Mouse (Mus musculus) lung, postnatal 0 days (tissue): Measurements from ENCODE around the gene Kcnt2.

Source experiments
- CTCF ChIP-seq: IDR thresholded peaks from 2 replicates; pipeline ENCODE4 v1.5.1; 2016; ENCODE audit warnings: antibody characterized with exemption, mild to moderate bottlenecking
- EP300 ChIP-seq: IDR thresholded peaks from 2 replicates; pipeline ENCODE4 v1.6.1; 2016; ENCODE audit warnings: antibody characterized with exemption, mild to moderate bottlenecking, control low read depth

- TF ChIP-seq EP300 (no peak), CTCF (no peak)
Observed at GRCm38 (mm10) chr1:140534849-140535248, 288.9 kb downstream of the Kcnt2 start.
